Mouse (Mus musculus) adrenal gland, postnatal 10 days (tissue): Measurements from ENCODE around the gene D5Ertd579e. TPM values are rescaled to one million over a fixed set of nuclear protein-coding genes. Genes with fewer than 3 reads are reported as not detected.
"Not testable (repeated sequence)": the region's sequence is repeated elsewhere in the genome, so short reads cannot be mapped to it uniquely, and the experiment has no call there.

Experiments
- DNase-seq: peaks from one replicate; pipeline ENCODE4 v3.0.0; 2021; ENCODE audit warnings: mixed read lengths
- total RNA-seq, 2 experiments: library from RNA; stranded (reverse); gene quantifications; 2 replicates each; pipeline ENCODE4 v1.2.3; 2021

The D5Ertd579e gene
- total RNA-seq, 2 experiments from 2014 or later = 49.6 to 64.1 TPM

GRCm38 (mm10) chr5:36681219-36681618 is 14.6 kb downstream of the D5Ertd579e start:
- no peak for DNase-seq

GRCm38 (mm10) chr5:36679918-36680598 is 15.8 kb downstream of the D5Ertd579e start:
- DNase-seq = no peak

GRCm38 (mm10) chr5:36678799-36679198 is 17.0 kb downstream of the D5Ertd579e start:
- DNase-seq = no peak

GRCm38 (mm10) chr5:36677907-36678306 is 17.9 kb downstream of the D5Ertd579e start:
- DNase-seq = no peak

GRCm38 (mm10) chr5:36675466-36675865 is 20.4 kb downstream of the D5Ertd579e start:
- DNase-seq = no peak

GRCm38 (mm10) chr5:36674658-36675433 is 21.0 kb downstream of the D5Ertd579e start:
- DNase-seq = no peak

- no peak for DNase-seq
These were observed 26.5 kb downstream of the D5Ertd579e start for GRCm38 (mm10) chr5:36669021-36670008.

- no peak for DNase-seq
These were observed 27.3 kb downstream of the D5Ertd579e start for GRCm38 (mm10) chr5:36668572-36668971.

GRCm38 (mm10) chr5:36667986-36668385 is 27.8 kb downstream of the D5Ertd579e start:
- DNase-seq = not testable (repeated sequence)

GRCm38 (mm10) chr5:36667165-36667564 is 28.7 kb downstream of the D5Ertd579e start:
- DNase-seq = no peak

- DNase-seq = not testable (repeated sequence)
These were observed 29.1 kb downstream of the D5Ertd579e start for GRCm38 (mm10) chr5:36666699-36667098.

GRCm38 (mm10) chr5:36663329-36663728 is 32.5 kb downstream of the D5Ertd579e start:
- no peak for DNase-seq

GRCm38 (mm10) chr5:36660977-36661760 is 34.7 kb downstream of the D5Ertd579e start:
- DNase-seq = not testable (repeated sequence)

- DNase-seq = no peak
These were observed 70.2 kb downstream of the D5Ertd579e start for GRCm38 (mm10) chr5:36625612-36626011.

- no peak for DNase-seq
These were observed 72.2 kb downstream of the D5Ertd579e start for GRCm38 (mm10) chr5:36623670-36624069.

GRCm38 (mm10) chr5:36621058-36621449 is 74.8 kb downstream of the D5Ertd579e start:
- peak; percentile 21 for DNase-seq

GRCm38 (mm10) chr5:36620409-36621057 is 75.3 kb downstream of the D5Ertd579e start:
- DNase-seq = no peak

- no peak for DNase-seq
These were observed 76.9 kb downstream of the D5Ertd579e start for GRCm38 (mm10) chr5:36618890-36619289.

GRCm38 (mm10) chr5:36618356-36618755 is 77.5 kb downstream of the D5Ertd579e start:
- no peak for DNase-seq

- DNase-seq = no peak
These were observed 81.7 kb downstream of the D5Ertd579e start for GRCm38 (mm10) chr5:36614124-36614523.

- no peak for DNase-seq
These were observed 86.8 kb downstream of the D5Ertd579e start for GRCm38 (mm10) chr5:36608939-36609499.
